Mouse (Mus musculus): ENCODE results near the gene Brca1. TPM values are rescaled to one million over a fixed set of nuclear protein-coding genes. Genes with fewer than 3 reads are reported as not detected.
"Not testable (repeated sequence)": the region's sequence is repeated elsewhere in the genome, so short reads cannot be mapped to it uniquely, and the experiment has no call there.

Gene Brca1
- polyA plus RNA-seq, 1 experiment from 2014 or later: 14.7 TPM

GRCm38 (mm10) chr11:101447786-101448185 lies 104.0 kb downstream of the Brca1 start:
- Histone ChIP-seq H3K9ac (replicated peaks; ENCODE audit: low read depth, low read length) (no peak overlapping the region), H3K4me1 (ENCODE audit: control insufficient read depth, insufficient read depth, low read length) (peaks cover 17% of the 10 kb centered on the region; the same call in 1 of the 2 replicates), H3K4me2 (replicated peaks; ENCODE audit: low read depth, low read length) (peak overlapping the region; percentile 59; the same call in 1 of the 2 replicates), H3K36me3 (ENCODE audit: control insufficient read depth, insufficient read depth, low read length) (peaks cover 21% of the 10 kb centered on the region), H3K4me3 (ENCODE audit: low read depth, low read length) (no peak overlapping the region), H3K9me3 (ENCODE audit: control insufficient read depth, low read depth, low read length) (no peaks in the 10 kb centered on the region), H3K27ac (ENCODE audit: low read length) (peak overlapping the region; percentile 10; the same call in 1 of the 2 replicates), H3K27me3 (ENCODE audit: control insufficient read depth, insufficient read depth, low read length) (no peaks in the 10 kb centered on the region)
- no peak for ATAC-seq (ENCODE audit: insufficient number of reproducible peaks, insufficient read depth, low FRiP score, low read depth)
- 87% methylated on average over 5 of the region's 5 CpGs for WGBS

GRCm38 (mm10) chr11:101446860-101447259 lies 104.9 kb downstream of the Brca1 start:
- 91% methylated on average over 8 of the region's 8 CpGs for WGBS
- H3K9me3 ChIP-seq (ENCODE audit: control insufficient read depth, low read depth, low read length); H3K27me3 ChIP-seq (ENCODE audit: control insufficient read depth, insufficient read depth, low read length); H3K4me3 ChIP-seq (ENCODE audit: low read depth, low read length); H3K27ac ChIP-seq (ENCODE audit: low read length); ATAC-seq (ENCODE audit: insufficient number of reproducible peaks, insufficient read depth, low FRiP score, low read depth); H3K4me2 ChIP-seq (replicated peaks; ENCODE audit: low read depth, low read length); H3K9ac ChIP-seq (replicated peaks; ENCODE audit: low read depth, low read length): not testable (repeated sequence)
- H3K36me3 ChIP-seq (ENCODE audit: control insufficient read depth, insufficient read depth, low read length): peaks cover 21% of the 10 kb centered on the region
- H3K4me1 ChIP-seq (ENCODE audit: control insufficient read depth, insufficient read depth, low read length): peaks cover 17% of the 10 kb centered on the region; the same call in 1 of the 2 replicates

- Histone ChIP-seq H3K4me1 (ENCODE audit: control insufficient read depth, insufficient read depth, low read length) (peaks cover 17% of the 10 kb centered on the region; the same call in 1 of the 2 replicates), H3K36me3 (ENCODE audit: control insufficient read depth, insufficient read depth, low read length) (peaks cover 21% of the 10 kb centered on the region), H3K9ac (replicated peaks; ENCODE audit: low read depth, low read length) (no peak overlapping the region), H3K4me2 (replicated peaks; ENCODE audit: low read depth, low read length) (no peak overlapping the region), H3K27me3 (ENCODE audit: control insufficient read depth, insufficient read depth, low read length) (no peaks in the 10 kb centered on the region), H3K27ac (ENCODE audit: low read length) (no peak overlapping the region), H3K9me3 (ENCODE audit: control insufficient read depth, low read depth, low read length) (no peaks in the 10 kb centered on the region), H3K4me3 (ENCODE audit: low read depth, low read length) (no peak overlapping the region)
- ATAC-seq (ENCODE audit: insufficient number of reproducible peaks, insufficient read depth, low FRiP score, low read depth): no peak
- 79% methylated on average over 1 of the region's 1 CpGs for WGBS
These were observed 105.4 kb downstream of the Brca1 start for GRCm38 (mm10) chr11:101446319-101446718.

- Histone ChIP-seq H3K27ac (ENCODE audit: low read length) (peak overlapping the region; percentile 90), H3K27me3 (ENCODE audit: control insufficient read depth, insufficient read depth, low read length) (no peaks in the 10 kb centered on the region), H3K4me3 (ENCODE audit: low read depth, low read length) (peak overlapping the region; percentile 87), H3K4me2 (replicated peaks; ENCODE audit: low read depth, low read length) (peak overlapping the region; percentile 93), H3K9ac (replicated peaks; ENCODE audit: low read depth, low read length) (peak overlapping the region; percentile 95), H3K9me3 (ENCODE audit: control insufficient read depth, low read depth, low read length) (no peaks in the 10 kb centered on the region), H3K36me3 (ENCODE audit: control insufficient read depth, insufficient read depth, low read length) (peaks cover 21% of the 10 kb centered on the region), H3K4me1 (ENCODE audit: control insufficient read depth, insufficient read depth, low read length) (peaks cover 15% of the 10 kb centered on the region; the same call in 1 of the 2 replicates)
- ATAC-seq (ENCODE audit: insufficient number of reproducible peaks, insufficient read depth, low FRiP score, low read depth): no peak; the same call in 1 of the 2 replicates
- under 1% methylated on average over 14 of the region's 14 CpGs for WGBS
These were observed 109.0 kb downstream of the Brca1 start for GRCm38 (mm10) chr11:101442760-101443159.

GRCm38 (mm10) chr11:101442127-101442693 lies 109.5 kb downstream of the Brca1 start, which contains the start of gene Rpl27:
TSS of gene Rpl27 (plus strand) at chr11:101442298.
- Histone ChIP-seq H3K27ac (ENCODE audit: low read length) (peak within 1 kb of the TSS; percentile 90), H3K9ac (replicated peaks; ENCODE audit: low read depth, low read length) (peak within 1 kb of the TSS; percentile 95), H3K9me3 (ENCODE audit: control insufficient read depth, low read depth, low read length) (no peaks in the 10 kb centered on the region), H3K4me1 (ENCODE audit: control insufficient read depth, insufficient read depth, low read length) (peaks cover 15% of the 10 kb centered on the region; the same call in 1 of the 2 replicates), H3K4me3 (ENCODE audit: low read depth, low read length) (peak within 1 kb of the TSS; percentile 87), H3K36me3 (ENCODE audit: control insufficient read depth, insufficient read depth, low read length) (peaks cover 21% of the 10 kb centered on the region), H3K27me3 (ENCODE audit: control insufficient read depth, insufficient read depth, low read length) (no peaks in the 10 kb centered on the region), H3K4me2 (replicated peaks; ENCODE audit: low read depth, low read length) (peak within 1 kb of the TSS; percentile 93)
- ATAC-seq (ENCODE audit: insufficient number of reproducible peaks, insufficient read depth, low FRiP score, low read depth): peak; percentile 98
- under 1% methylated on average over 42 of the region's 42 CpGs for WGBS

DNA sequence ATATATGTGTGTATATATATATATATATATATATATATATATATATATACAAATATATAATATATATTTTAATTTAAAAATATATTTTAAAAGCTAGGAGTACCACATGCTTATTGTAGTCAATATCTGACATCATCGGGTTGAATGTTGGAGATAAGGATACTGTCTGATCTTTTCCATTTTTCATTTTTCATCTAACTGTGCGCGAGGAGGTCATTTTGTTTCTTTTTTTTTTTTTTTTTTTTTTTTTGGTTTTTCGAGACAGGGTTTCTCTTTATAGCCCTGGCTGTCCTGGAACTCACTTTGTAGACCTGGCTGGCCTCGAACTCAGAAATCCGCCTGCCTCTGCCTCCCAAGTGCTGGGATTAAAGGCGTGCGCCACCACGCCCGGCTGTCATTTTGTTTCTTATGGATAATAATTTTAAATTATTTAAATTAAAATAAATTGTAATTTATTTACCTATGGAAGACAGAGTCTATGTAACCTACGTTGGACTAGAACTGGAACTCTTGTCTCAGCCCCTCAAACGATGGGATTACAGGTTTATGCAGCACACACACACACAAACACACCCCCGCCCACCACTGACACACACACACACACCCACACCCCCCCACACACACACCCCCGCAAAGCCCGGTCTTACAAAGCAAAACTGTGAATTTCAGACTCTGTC lies 110.2 kb downstream of the Brca1 start:
- Histone ChIP-seq H3K4me1 (ENCODE audit: control insufficient read depth, insufficient read depth, low read length) (peaks cover 15% of the 10 kb centered on the region; the same call in 1 of the 2 replicates), H3K36me3 (ENCODE audit: control insufficient read depth, insufficient read depth, low read length) (peaks cover 21% of the 10 kb centered on the region), H3K4me3 (ENCODE audit: low read depth, low read length) (peak overlapping the region; percentile 87), H3K4me2 (replicated peaks; ENCODE audit: low read depth, low read length) (peak overlapping the region; percentile 31)
- 38% methylated on average over 15 of the region's 15 CpGs for WGBS
- H3K9ac ChIP-seq (replicated peaks; ENCODE audit: low read depth, low read length); H3K9me3 ChIP-seq (ENCODE audit: control insufficient read depth, low read depth, low read length); ATAC-seq (ENCODE audit: insufficient number of reproducible peaks, insufficient read depth, low FRiP score, low read depth); H3K27ac ChIP-seq (ENCODE audit: low read length); H3K27me3 ChIP-seq (ENCODE audit: control insufficient read depth, insufficient read depth, low read length): not testable (repeated sequence)

Other genes starting within 250 kb of the Brca1 start
- gene Becn1, start 249.7 kb downstream of the Brca1 start, polyA plus RNA-seq (2014; fragmentation: Nextera tagmentation; extraction: Ambion mirVana): 140 and 144 TPM in 2 replicates
- gene Psme3, start 235.7 kb downstream of the Brca1 start, polyA plus RNA-seq (2014; fragmentation: Nextera tagmentation; extraction: Ambion mirVana): 84.6 and 96.2 TPM in 2 replicates
- gene Aoc2, start 226.9 kb downstream of the Brca1 start, polyA plus RNA-seq (2014; fragmentation: Nextera tagmentation; extraction: Ambion mirVana): 1.3 and 1.8 TPM in 2 replicates
- 3.2 TPM in 2 replicates for gene Aoc3, start 221.3 kb downstream of the Brca1 start, polyA plus RNA-seq (2014; fragmentation: Nextera tagmentation; extraction: Ambion mirVana)
- gene G6pc, start 184.4 kb downstream of the Brca1 start, polyA plus RNA-seq (2014; fragmentation: Nextera tagmentation; extraction: Ambion mirVana): not detected in 2 replicates
- gene Aarsd1, start 134.3 kb downstream of the Brca1 start, polyA plus RNA-seq (2014; fragmentation: Nextera tagmentation; extraction: Ambion mirVana): 69.6 and 74.0 TPM in 2 replicates
- 8.5 and 9.8 TPM in 2 replicates for gene Gm27029, start 127.2 kb downstream of the Brca1 start, polyA plus RNA-seq (2014; fragmentation: Nextera tagmentation; extraction: Ambion mirVana)
- gene Rundc1, start 126.9 kb downstream of the Brca1 start, polyA plus RNA-seq (2014; fragmentation: Nextera tagmentation; extraction: Ambion mirVana): 12.0 and 13.5 TPM in 2 replicates
- 18.0 and 24.1 TPM in 2 replicates for gene Ptges3l, start 126.6 kb downstream of the Brca1 start, polyA plus RNA-seq (2014; fragmentation: Nextera tagmentation; extraction: Ambion mirVana)
- 373 and 398 TPM in 2 replicates for gene Rpl27, start 109.7 kb downstream of the Brca1 start, polyA plus RNA-seq (2014; fragmentation: Nextera tagmentation; extraction: Ambion mirVana)
- gene Ifi35, start 103.5 kb downstream of the Brca1 start, polyA plus RNA-seq (2014; fragmentation: Nextera tagmentation; extraction: Ambion mirVana): 22.4 and 23.0 TPM in 2 replicates
- 11.6 and 14.2 TPM in 2 replicates for gene Rnd2, start 87.0 kb downstream of the Brca1 start, polyA plus RNA-seq (2014; fragmentation: Nextera tagmentation; extraction: Ambion mirVana)
- gene Vat1, start 85.7 kb downstream of the Brca1 start, polyA plus RNA-seq (2014; fragmentation: Nextera tagmentation; extraction: Ambion mirVana): 47.6 and 52.7 TPM in 2 replicates
- 59.8 and 62.0 TPM in 2 replicates for gene Nbr1, start 194 bp upstream of the Brca1 start, polyA plus RNA-seq (2014; fragmentation: Nextera tagmentation; extraction: Ambion mirVana)
- 5.9 and 6.7 TPM in 2 replicates for gene Tmem106a, start 30.3 kb upstream of the Brca1 start, polyA plus RNA-seq (2014; fragmentation: Nextera tagmentation; extraction: Ambion mirVana)
- not detected in 2 replicates for gene Gm11634, start 47.3 kb upstream of the Brca1 start, polyA plus RNA-seq (2014; fragmentation: Nextera tagmentation; extraction: Ambion mirVana)
- 38.3 and 47.5 TPM in 2 replicates for gene Rdm1, start 75.2 kb upstream of the Brca1 start, polyA plus RNA-seq (2014; fragmentation: Nextera tagmentation; extraction: Ambion mirVana)
- gene Arl4d, start 113.6 kb upstream of the Brca1 start, polyA plus RNA-seq (2014; fragmentation: Nextera tagmentation; extraction: Ambion mirVana): 6.4 and 8.1 TPM in 2 replicates
- gene Dhx8, start 181.0 kb upstream of the Brca1 start, polyA plus RNA-seq (2014; fragmentation: Nextera tagmentation; extraction: Ambion mirVana): 32.5 and 35.3 TPM in 2 replicates
- gene Etv4, start 233.4 kb upstream of the Brca1 start, polyA plus RNA-seq (2014; fragmentation: Nextera tagmentation; extraction: Ambion mirVana): 8.7 and 9.1 TPM in 2 replicates

All from stomach, embryonic 14.5 days (tissue).